Mouse (Mus musculus) hindlimb bud, embryonic 11.5 days (tissue): ENCODE results near the gene Rnpc3.
"Not testable (repeated sequence)": the region's sequence is repeated elsewhere in the genome, so short reads cannot be mapped to it uniquely, and the experiment has no call there.

Source experiments
- DNase-seq: peaks from one replicate; pipeline ENCODE4 v3.0.0-alpha.2; 2012; ENCODE audit warnings: low read depth, low spot score; ENCODE audit errors: extremely low spot score

The Rnpc3 gene

GRCm38 (mm10) chr3:113629606-113630359 lies at the start of gene Rnpc3:
Rnpc3 (minus strand) TSS chr3:113630149.
- peak; percentile 99 for DNase-seq

- DNase-seq = no peak
Measured at GRCm38 (mm10) chr3:113656940-113657339, 27.0 kb upstream of the Rnpc3 start.

- DNase-seq = no peak
Measured at GRCm38 (mm10) chr3:113654335-113654734, 24.4 kb upstream of the Rnpc3 start.

GRCm38 (mm10) chr3:113651386-113651785 lies 21.4 kb upstream of the Rnpc3 start:
- DNase-seq = not testable (repeated sequence)

- DNase-seq = no peak
Measured at GRCm38 (mm10) chr3:113639545-113639944, 9.6 kb upstream of the Rnpc3 start.

- no peak for DNase-seq
Measured at GRCm38 (mm10) chr3:113634220-113634619, 4.3 kb upstream of the Rnpc3 start.

GRCm38 (mm10) chr3:113631611-113632010 lies 1.7 kb upstream of the Rnpc3 start:
- no peak for DNase-seq

- no peak for DNase-seq
Measured at GRCm38 (mm10) chr3:113630564-113630963, 615 bp upstream of the Rnpc3 start.

GRCm38 (mm10) chr3:113606599-113606998 lies 23.4 kb downstream of the Rnpc3 start, which contains the start of gene Amy1:
Amy1 (minus strand) TSS chr3:113606699.
- DNase-seq = no peak

GRCm38 (mm10) chr3:113590844-113591243 lies 39.1 kb downstream of the Rnpc3 start:
- DNase-seq = no peak

GRCm38 (mm10) chr3:113574578-113574977 lies 55.4 kb downstream of the Rnpc3 start:
- no peak for DNase-seq

GRCm38 (mm10) chr3:113574138-113574537 lies 55.8 kb downstream of the Rnpc3 start:
- DNase-seq = no peak

GRCm38 (mm10) chr3:113572158-113572557 lies 57.8 kb downstream of the Rnpc3 start:
- no peak for DNase-seq
